Mouse (Mus musculus) mesoderm, embryonic 11.5 days (tissue): ENCODE data around the gene Ush2a.
A peak's percentile ranks its signal among the peaks of the same experiment; 100 is the strongest.

Source experiments
- DNase-seq: peaks from one replicate; pipeline ENCODE4 v3.0.0-alpha.2; 2012; ENCODE audit warnings: low read depth, low spot score

The Ush2a gene

DNA sequence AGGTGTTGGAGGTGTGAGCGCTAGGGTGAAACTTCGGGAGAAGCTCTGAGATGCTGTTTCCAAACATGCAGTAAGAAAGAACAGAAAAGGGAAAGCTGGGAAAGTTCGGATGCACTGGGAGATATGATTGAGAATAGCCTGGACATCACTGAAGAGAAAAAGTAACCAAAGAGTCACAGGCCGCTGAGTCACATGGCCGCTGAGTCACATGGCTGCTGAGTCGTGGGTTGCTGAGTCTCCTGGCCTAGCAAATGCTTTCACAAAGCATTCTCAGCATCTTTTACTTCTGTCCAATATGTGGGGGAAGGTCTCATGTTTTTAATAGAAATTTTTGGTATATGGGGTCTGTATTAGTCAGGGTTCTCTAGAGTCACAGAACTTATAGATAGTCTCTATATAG, 500.6 kb downstream of the Ush2a start:
- no peak for DNase-seq

- no peak for DNase-seq
Observed at GRCm38 (mm10) chr1:188763761-188764160, 501.9 kb downstream of the Ush2a start.

GRCm38 (mm10) chr1:188770828-188771227, 509.0 kb downstream of the Ush2a start:
- DNase-seq, result no peak

GRCm38 (mm10) chr1:188772516-188773229, 510.9 kb downstream of the Ush2a start:
- no peak for DNase-seq

- peak; percentile 11 for DNase-seq
Observed at GRCm38 (mm10) chr1:188773631-188774030, 511.8 kb downstream of the Ush2a start.

DNA sequence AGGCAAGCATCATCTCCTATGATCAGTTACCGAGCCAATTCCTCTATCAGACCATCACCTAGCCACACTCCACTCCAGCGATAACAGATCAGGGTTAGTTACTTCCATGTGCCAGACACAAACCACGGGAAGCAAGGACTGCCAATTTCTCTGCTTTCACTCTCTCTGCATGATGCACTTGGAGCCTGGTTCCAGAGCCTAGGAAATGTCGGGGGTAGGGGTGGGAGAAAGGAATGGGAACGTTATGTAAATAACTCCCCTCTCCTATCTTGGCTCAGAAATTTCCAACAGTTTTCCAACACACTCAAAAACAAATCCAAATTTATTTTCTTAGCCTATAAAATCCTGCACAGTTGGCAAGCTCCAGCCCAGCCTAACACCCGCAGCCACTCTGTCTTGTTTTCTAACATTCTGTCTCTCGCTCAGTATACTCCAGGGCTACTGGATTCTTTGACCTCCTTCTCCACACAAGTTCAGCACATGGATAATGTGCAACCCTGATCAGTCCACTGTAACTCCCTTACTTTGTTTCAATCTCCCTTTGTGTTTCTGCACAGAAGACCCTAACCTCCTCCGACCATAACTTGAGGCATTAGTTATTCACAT, 515.8 kb downstream of the Ush2a start:
- no peak for DNase-seq

GRCm38 (mm10) chr1:188785056-188785455, 523.2 kb downstream of the Ush2a start:
- DNase-seq, result no peak

DNA sequence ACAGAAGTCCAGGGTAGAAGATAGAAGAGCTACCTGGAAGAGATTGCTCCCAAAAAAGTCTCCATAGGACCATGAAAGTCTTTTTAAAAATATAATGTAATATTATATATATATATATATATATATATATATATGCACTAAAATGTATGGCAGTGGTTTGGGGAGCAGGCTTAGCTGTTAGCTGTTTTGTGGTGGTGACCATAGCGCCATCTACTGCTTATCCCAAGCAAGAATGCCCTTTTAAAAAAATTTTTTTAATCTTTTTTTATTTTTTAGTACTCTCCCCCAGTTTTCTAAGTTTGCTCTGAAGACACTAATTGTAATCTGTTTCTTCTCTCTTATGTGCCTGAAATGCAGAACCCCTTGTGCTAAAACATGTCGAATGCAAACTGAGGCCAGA, 543.2 kb downstream of the Ush2a start:
- peak; percentile 27 for DNase-seq

- DNase-seq, result peak; percentile 93
Observed at GRCm38 (mm10) chr1:188805852-188806251, 544.0 kb downstream of the Ush2a start.

DNA sequence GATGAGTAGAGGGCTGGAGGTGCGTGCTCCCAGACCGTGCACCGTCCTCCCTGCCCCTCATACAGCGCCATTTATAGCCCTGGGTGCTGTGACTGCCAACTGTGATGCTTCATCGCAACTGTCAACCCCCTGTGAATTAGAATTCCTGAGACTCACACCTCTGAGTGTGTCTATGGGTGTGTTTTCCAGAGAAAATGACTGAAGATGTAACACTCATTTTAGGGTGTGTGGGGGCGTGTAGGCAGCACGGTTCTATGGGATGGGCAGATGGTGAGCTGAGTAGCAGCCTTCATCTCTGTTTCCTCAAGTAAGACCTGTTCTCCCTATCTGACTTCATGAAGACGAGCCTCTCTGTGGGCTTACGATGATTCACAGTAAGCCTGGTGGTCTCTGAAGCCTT, 548.8 kb downstream of the Ush2a start:
- no peak for DNase-seq

GRCm38 (mm10) chr1:188815072-188815471, 553.2 kb downstream of the Ush2a start:
- no peak for DNase-seq

- DNase-seq, result no peak
Observed at GRCm38 (mm10) chr1:188824195-188824594, 562.4 kb downstream of the Ush2a start.

DNA sequence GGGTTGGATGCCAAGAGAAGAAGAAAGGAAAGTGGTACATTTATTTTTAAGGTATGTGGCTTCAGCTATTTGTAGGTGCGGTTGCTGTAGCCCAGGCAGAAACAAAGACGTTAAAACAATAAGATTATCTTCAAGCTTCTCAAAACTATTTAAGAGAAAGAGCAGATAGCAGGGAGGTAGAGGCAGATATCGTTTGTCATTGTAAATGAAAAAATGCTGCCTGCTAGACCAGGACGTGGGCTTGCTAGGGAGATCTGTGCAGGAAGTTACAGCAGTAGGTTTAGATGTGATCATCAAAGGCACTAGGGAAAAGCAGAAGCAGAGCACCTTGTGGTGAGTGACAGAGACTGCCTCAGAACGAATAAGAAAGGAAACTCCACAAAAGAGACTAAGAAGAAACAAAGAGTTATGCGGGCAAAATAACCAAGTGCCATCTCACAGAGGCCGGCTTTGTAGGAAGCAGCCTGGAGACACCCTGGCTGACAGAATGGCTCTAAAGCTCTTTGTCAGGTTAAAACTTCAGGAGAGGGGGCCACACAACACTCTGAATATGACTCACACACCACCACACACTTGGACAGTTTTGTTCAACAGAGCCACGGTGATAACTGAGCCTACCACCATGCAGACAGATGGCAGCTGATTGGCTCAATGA, 563.2 kb downstream of the Ush2a start:
- DNase-seq, result no peak

GRCm38 (mm10) chr1:188830527-188831407, 568.9 kb downstream of the Ush2a start:
- DNase-seq, result no peak

DNA sequence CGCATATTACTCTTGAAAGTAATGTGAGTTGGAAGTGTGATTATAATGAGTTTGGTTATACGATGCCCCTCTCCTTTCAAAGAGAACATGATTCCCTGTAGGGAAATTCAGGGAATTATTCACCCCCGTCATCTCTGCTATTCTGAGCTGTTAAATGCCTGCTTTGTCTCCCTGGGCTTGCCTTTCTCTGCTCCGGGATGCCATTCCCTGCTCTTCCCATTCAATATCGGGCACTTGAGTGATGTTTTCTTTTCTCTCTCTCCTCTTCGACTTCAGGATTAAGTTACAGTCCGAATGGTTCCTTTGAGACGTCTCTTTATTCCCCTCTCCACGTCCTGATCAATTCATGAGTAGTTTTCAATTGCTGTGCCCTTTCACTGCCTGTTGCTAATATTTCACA, 572.1 kb downstream of the Ush2a start:
- peak; percentile 59 for DNase-seq

GRCm38 (mm10) chr1:188834770-188835169, 572.9 kb downstream of the Ush2a start:
- no peak for DNase-seq

DNA sequence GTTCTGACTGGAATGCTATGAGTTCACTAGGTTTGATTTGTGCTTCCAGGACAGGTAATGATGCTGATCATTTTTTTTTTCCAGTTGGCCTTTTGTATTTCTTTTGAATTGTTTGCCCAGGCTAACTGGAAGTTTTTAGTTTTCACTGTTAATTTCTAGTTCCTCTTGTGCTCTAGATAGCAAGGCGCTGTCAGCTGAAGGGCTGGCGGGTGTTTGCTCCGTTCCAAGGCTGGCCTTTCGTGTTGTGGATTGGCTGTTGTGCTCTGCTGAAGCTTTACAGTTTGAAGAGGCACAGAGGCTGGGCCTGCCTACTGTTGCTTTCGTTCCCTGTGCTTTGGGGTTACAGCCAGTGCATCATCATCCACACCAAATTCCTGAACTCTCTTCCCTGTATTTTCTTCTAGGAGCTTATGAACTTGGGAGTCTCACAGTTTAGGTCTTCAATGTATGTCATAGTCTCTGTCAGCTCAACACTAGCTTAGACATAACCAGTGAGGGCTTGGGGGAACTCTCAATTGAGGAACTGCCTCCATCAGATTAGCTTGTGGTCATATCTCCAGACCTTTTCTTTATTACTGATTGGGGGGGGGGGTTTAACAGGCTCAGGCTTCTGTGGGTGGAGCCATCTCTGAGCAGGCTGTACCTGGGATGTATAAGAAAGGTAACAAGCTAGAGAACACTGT, 575.9 kb downstream of the Ush2a start:
- no peak for DNase-seq

DNA sequence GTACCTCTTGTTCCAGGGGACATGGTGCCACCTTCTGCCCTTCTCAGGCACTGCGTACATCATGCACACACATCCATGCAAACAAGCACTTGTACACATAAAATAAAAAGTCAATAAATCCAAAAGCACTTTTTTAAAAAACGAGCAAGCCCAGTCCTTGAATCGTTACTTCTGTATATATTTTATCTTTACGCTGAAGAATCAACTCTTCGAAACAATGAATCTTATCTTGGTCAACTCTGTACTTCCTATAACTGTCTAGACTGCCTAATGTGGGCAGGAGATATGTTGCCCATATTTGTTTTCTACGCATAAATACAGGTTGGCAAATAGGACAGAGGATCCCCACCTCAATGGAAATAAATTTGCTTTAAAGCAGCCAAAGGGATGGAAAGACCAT, 585.4 kb downstream of the Ush2a start:
- no peak for DNase-seq

DNA sequence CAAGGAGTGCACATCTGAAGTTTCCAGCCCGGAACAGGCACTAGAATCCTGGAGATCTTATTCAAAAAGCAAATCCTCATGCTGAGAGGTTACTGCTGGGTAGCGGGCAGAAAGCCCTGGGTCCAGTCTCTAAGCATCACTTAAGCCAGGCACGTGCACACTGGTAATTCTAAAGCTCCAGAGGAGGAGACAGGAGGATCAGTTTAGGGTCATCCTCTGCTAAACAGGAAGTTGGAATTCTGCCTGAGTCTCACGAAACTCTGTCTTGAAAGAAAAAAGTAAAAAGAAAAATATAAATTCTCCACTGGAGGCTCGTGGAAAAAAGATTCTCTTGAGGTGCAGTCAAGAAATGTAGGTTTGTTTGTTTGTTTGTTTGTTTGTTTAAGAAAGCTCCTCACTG, 591.0 kb downstream of the Ush2a start:
- DNase-seq, result no peak

GRCm38 (mm10) chr1:188854240-188854639, 592.4 kb downstream of the Ush2a start:
- no peak for DNase-seq

GRCm38 (mm10) chr1:188855034-188855433, 593.2 kb downstream of the Ush2a start:
- DNase-seq, result no peak
